Mouse (Mus musculus): ENCODE measurements around the gene Ypel1. TPM values are rescaled to one million over a fixed set of nuclear protein-coding genes. Genes with fewer than 3 reads are reported as not detected.

The Ypel1 gene
- polyA plus RNA-seq, 1 experiment = not detected

DNA sequence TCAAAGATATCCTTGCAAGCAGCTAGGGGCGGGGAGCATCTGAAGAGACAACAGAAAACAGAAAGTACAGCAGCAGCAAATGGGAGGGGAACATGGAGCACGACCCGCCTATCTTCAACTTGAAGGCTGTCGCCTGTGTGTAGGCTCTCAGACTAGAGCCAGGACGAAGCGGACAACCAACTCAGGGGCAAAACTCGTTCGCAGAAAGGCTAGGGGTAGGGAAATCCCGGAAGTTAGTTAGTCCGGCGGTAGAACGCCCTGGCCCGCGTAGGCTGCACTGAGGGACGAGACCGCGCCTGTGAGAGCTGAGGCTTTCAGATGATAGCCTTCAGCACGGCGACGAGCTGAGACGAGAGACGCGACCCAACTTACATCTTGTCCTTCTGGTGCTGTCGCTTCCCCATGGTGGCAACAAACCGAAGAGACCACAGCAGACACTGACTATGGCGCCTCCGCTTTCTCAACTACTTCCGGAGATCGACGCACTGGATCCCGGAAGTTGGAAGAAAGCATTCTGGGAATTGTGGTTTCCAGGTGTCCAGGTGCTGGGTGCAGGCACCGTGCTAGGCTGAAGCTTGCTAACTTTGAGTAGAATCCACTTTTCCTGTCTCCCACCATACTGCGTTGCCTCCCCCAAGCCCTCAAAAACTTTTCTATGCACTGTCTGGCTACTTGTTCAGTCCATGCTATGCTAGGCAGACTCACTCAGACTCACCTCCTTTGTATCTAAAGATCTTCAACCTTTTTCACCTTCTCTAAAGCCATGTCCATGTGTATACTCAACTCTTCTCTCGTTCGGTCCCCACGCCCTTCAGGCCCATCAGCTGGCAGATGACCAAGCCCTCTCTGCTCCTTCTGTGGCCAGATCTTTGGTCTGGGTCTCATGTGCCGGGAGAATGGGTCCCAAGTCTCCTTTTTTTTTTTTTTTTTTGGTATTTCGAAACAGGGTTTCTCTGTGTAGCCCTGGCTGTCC is 41.6 kb downstream of the Ypel1 start, which contains the start of gene Ppil2:
Gene Ppil2, minus strand, starts transcription at position 487 of the 973 bp plus-strand sequence.
- Histone ChIP-seq H3K4me1 (ENCODE audit: control insufficient read depth, insufficient read depth, low read length) (no peaks in the 10 kb centered on the region; the same call in 1 of the 2 replicates), H3K27ac (ENCODE audit: insufficient read depth, low read depth, low read length) (0 out of 2 replicates have a peak within 1 kb of the TSS, but pooled peaks have one; percentile 14), H3K4me3 (ENCODE audit: insufficient read depth, low read depth, low read length) (peak within 1 kb of the TSS; percentile 83)
- 8% methylated on average over 38 of the region's 38 CpGs for WGBS
- TF ChIP-seq CTCF (IDR thresholded peaks at IDR 0.05; ENCODE audit: insufficient read depth, low read depth, low read length) = no peak
- TF ChIP-seq POLR2A (IDR thresholded peaks at IDR 0.05; ENCODE audit: insufficient read depth, low read depth, low read length) = peak; percentile 62

DNA sequence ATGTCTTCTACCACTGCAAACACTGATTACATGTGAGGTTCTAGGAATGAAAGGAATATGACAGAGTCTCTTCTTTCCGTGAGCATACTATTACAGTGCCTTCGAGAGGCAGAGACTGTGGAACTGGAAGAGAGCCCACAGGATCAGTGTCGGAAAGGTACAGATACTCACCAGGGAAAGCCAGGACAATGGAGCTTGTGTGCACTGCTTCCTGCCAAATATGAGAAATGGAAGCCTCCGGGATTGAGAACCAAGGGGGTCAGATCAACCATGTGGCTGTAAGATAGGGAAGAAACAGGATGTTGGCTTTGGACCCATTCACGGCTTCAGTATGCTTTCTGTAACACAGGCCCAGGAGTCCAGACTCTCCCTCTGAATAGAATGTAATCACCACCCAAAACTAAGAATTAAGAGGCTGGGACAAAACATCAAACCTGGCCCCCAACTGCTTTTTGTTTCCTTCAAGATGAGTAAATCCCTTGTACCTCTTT is 47.9 kb downstream of the Ypel1 start:
- WGBS = 83% methylated on average over 5 of the region's 5 CpGs
- H3K27ac ChIP-seq (ENCODE audit: insufficient read depth, low read depth, low read length) = no peak overlapping the region
- TF ChIP-seq POLR2A (IDR thresholded peaks at IDR 0.05; ENCODE audit: insufficient read depth, low read depth, low read length) = no peak
- TF ChIP-seq CTCF (IDR thresholded peaks at IDR 0.05; ENCODE audit: insufficient read depth, low read depth, low read length) = no peak

DNA sequence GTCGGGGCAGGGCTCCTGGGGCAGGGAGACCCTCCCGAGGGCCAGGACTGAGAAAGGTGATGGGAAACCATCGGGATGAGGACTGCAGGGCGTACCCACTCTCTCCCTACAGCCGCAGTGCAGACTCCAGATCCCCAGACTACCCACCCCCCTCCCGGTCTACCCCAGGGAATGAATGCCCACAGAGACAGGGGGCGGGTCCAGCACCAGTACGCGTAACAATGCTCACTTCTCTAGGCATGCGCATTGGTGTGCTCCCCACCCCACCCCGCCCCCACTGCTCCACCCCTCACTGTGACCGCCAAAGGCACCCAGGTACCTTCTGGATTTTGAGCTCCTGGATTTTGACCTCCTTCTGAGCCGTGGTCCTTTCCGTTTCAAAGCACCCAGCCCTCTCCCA is 52.1 kb downstream of the Ypel1 start:
- WGBS = 36% methylated on average over 14 of the region's 14 CpGs
- Histone ChIP-seq H3K27ac (ENCODE audit: insufficient read depth, low read depth, low read length) (no peak overlapping the region), H3K4me1 (ENCODE audit: control insufficient read depth, insufficient read depth, low read length) (peaks cover 13% of the 10 kb centered on the region), H3K4me3 (ENCODE audit: insufficient read depth, low read depth, low read length) (no peak overlapping the region)
- TF ChIP-seq POLR2A (IDR thresholded peaks at IDR 0.05; ENCODE audit: insufficient read depth, low read depth, low read length) (no peak), CTCF (IDR thresholded peaks at IDR 0.05; ENCODE audit: insufficient read depth, low read depth, low read length) (no peak)

More for the DNA sequence above, 47.9 kb downstream of the Ypel1 start:
- H3K4me1 ChIP-seq (ENCODE audit: control insufficient read depth, insufficient read depth, low read length) = no peaks in the 10 kb centered on the region
- H3K4me3 ChIP-seq (ENCODE audit: insufficient read depth, low read depth, low read length) = no peak overlapping the region

DNA sequence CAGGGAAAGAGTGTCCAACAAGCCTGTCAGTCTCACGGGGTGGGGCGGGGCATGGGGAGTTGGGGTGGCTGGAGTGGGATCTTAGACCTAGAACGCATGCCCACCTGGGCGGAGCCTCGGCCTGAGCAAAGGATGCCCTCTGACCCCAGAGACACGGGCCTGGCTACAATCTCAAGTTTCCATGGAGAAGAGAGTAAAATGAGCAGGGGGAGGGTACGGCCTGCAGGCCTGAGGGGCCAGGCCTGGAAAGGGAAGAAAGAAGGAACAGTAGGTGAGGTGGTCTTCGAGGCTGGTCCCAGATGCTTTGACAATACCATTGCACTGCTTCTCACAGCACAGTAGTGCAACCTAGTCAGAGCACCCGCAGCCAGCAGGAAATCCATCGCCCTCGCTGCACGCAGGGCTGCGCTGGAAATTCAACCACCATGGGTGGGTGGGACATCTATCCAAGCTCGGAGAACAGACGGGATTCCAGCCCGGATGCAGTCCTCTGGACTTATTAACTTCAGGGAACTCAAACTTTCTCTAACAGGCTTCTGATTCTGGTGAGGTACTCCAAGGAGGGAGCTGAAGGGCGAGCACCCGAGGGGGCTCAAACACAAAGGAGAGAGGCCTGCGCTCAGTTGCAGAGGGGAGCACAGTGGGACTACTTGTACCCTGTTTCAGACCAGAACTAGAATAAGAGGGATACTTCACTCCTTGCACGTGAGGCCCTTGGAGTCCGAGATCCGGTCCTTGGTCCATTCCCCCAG is 54.8 kb downstream of the Ypel1 start:
- TF ChIP-seq CTCF (IDR thresholded peaks at IDR 0.05; ENCODE audit: insufficient read depth, low read depth, low read length) (no peak), POLR2A (IDR thresholded peaks at IDR 0.05; ENCODE audit: insufficient read depth, low read depth, low read length) (no peak)
- peak overlapping the region; percentile 43 for H3K4me3 ChIP-seq (ENCODE audit: insufficient read depth, low read depth, low read length)
- no peak overlapping the region for H3K27ac ChIP-seq (ENCODE audit: insufficient read depth, low read depth, low read length)
- 20% methylated on average over 22 of the region's 22 CpGs for WGBS
- H3K4me1 ChIP-seq (ENCODE audit: control insufficient read depth, insufficient read depth, low read length) = peaks cover 13% of the 10 kb centered on the region

DNA sequence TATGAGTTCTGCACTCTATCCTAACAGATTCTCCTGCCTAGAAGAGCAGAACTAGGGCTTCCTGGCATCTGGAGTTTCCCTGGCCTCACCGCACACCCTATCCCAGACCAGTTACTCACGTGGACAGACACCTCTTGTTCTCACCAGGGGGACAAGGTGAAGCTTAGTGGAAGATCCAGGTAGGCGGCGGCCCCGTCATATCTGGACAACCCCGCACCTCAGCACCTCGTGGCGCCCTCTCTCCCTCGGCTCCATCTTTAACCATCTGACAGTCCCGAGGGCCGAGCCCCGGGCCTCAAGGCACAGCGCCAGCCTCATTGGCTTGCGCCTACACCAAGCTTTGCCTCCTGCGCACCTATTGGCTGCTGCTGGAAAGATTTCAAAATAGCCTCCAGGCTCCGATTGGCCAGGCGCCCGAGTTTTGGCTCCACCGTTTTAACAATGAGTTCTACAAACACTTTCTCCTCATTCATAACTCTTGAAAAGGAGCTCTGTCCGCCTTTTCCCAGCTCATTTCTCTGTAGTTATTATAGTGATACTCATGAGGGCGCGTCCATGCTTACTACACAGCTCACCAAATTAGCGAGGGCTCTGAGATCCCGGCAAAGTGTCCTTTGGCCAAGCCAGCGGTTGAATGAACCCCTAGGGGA is 55.5 kb downstream of the Ypel1 start, which contains the start of gene 2610318N02Rik:
Gene 2610318N02Rik, minus strand, starts transcription at position 297 of the 650 bp plus-strand sequence.
- no peak for TF ChIP-seq CTCF (IDR thresholded peaks at IDR 0.05; ENCODE audit: insufficient read depth, low read depth, low read length)
- TF ChIP-seq POLR2A (IDR thresholded peaks at IDR 0.05; ENCODE audit: insufficient read depth, low read depth, low read length) = no peak
- Histone ChIP-seq H3K4me3 (ENCODE audit: insufficient read depth, low read depth, low read length) (peak within 1 kb of the TSS; percentile 43), H3K4me1 (ENCODE audit: control insufficient read depth, insufficient read depth, low read length) (peaks cover 13% of the 10 kb centered on the region), H3K27ac (ENCODE audit: insufficient read depth, low read depth, low read length) (no peak within 1 kb of the TSS)
- 1% methylated on average over 25 of the region's 25 CpGs for WGBS

DNA sequence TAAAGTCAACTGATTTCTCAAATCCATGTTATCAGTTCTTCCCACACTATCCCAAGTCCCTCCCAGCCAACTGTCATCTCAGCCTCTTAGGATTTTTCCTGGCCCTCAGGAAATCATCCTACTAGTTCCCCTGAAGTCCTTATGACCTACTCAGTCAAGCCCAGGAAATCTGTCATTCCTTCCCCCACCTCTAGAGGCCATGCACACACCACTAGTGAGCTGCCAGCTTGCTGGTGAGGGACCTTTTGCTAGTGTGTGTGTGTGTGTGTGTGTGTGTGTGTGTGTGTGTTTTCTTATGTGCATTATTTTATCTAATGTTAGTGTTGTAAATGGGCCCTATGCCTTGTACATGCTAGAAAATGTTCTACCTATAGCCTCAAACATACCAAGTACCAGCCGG is 57.8 kb downstream of the Ypel1 start:
- 100% methylated on average over 1 of the region's 1 CpGs for WGBS
- TF ChIP-seq POLR2A (IDR thresholded peaks at IDR 0.05; ENCODE audit: insufficient read depth, low read depth, low read length) (no peak), CTCF (IDR thresholded peaks at IDR 0.05; ENCODE audit: insufficient read depth, low read depth, low read length) (no peak)
- Histone ChIP-seq H3K4me1 (ENCODE audit: control insufficient read depth, insufficient read depth, low read length) (peaks cover 22% of the 10 kb centered on the region), H3K27ac (ENCODE audit: insufficient read depth, low read depth, low read length) (no peak overlapping the region), H3K4me3 (ENCODE audit: insufficient read depth, low read depth, low read length) (no peak overlapping the region)

DNA sequence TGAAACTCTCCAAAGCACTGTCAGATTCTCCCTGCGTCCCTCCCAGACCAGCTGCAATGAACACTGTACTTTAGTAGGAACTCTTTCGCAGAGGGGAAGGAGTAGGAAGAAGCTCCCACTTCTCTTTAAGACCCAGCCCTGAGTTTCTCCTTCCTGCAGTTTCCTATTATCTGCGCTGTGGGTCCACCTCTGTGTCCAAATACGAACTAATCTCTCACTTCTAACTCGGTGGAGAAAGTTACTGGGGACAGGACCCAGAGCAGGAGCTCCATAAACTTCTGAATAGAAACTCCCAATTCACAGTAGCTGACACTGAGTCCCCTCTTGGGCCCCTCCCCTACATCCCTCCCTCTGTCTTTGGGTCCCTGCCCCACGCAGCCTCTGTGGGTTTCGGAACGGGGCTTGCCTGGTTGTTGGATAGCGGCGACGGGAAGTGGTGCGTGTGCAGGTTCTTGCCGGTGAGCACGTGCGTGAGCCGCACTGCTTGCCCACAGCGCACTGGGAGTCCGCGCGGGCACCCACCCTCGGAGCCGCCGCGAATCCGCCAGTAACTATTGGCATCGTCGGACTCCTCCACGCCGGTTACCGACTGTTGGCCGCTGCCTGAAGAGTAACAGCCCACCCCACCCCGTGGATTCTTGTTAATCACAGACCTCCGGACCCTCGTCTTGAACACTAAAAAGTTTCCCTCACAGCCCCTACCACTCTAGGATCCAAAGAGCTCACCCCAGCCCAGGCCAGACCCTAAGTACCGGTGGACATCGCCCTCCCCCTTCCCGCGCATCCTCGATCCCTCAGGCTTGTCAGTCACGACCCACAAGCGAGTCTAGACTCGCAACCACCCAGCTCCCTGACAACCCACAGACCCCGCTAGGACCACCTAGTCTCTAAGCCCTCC is 61.9 kb downstream of the Ypel1 start:
- Histone ChIP-seq H3K27ac (ENCODE audit: insufficient read depth, low read depth, low read length) (no peak overlapping the region), H3K4me3 (ENCODE audit: insufficient read depth, low read depth, low read length) (peak overlapping the region; percentile 61), H3K4me1 (ENCODE audit: control insufficient read depth, insufficient read depth, low read length) (peaks cover 8% of the 10 kb centered on the region)
- WGBS = 4% methylated on average over 43 of the region's 43 CpGs
- TF ChIP-seq CTCF (IDR thresholded peaks at IDR 0.05; ENCODE audit: insufficient read depth, low read depth, low read length) (no peak), POLR2A (IDR thresholded peaks at IDR 0.05; ENCODE audit: insufficient read depth, low read depth, low read length) (no peak)
